Mouse (Mus musculus) bone marrow, adult 2 months (tissue): ENCODE measurements around the gene Pde4d.

Experiments used
- CTCF ChIP-seq: fragments of 200-500 bp; IDR thresholded peaks from 2 replicates; pipeline ENCODE4 v1.5.1; 2011; ENCODE audit warnings: low read length, control low read depth; ENCODE audit not compliant: control insufficient read depth, insufficient read depth
- POLR2A ChIP-seq: fragments of 200-500 bp; IDR thresholded peaks from 2 replicates; pipeline ENCODE4 v1.6.1; 2011; ENCODE audit warnings: low read depth, mild to moderate bottlenecking, control low read depth, low read length, borderline replicate concordance; ENCODE audit not compliant: control insufficient read depth

GRCm38 (mm10) chr13:109732655-109733376 lies 1283.1 kb downstream of the Pde4d start:
- no peak for TF ChIP-seq CTCF
- no peak for TF ChIP-seq POLR2A
